Mouse (Mus musculus) megakaryocyte progenitor cell, adult 5-6 weeks (primary cell): ENCODE measurements at regions not wholly inside any gene's neighbourhood (a gene's known extent, or its start where the extent isn't known, plus 50 kb on each side); places are given as distances from the start of the nearest gene placed in this dataset.

Experiments used
- ATAC-seq: replicated peaks from 2 replicates; pipeline ENCODE4 v1.8.0; 2016; ENCODE audit warnings: mild to moderate bottlenecking, moderate TSS enrichment, inconsistent platforms; ENCODE audit not compliant: poor library complexity

DNA sequence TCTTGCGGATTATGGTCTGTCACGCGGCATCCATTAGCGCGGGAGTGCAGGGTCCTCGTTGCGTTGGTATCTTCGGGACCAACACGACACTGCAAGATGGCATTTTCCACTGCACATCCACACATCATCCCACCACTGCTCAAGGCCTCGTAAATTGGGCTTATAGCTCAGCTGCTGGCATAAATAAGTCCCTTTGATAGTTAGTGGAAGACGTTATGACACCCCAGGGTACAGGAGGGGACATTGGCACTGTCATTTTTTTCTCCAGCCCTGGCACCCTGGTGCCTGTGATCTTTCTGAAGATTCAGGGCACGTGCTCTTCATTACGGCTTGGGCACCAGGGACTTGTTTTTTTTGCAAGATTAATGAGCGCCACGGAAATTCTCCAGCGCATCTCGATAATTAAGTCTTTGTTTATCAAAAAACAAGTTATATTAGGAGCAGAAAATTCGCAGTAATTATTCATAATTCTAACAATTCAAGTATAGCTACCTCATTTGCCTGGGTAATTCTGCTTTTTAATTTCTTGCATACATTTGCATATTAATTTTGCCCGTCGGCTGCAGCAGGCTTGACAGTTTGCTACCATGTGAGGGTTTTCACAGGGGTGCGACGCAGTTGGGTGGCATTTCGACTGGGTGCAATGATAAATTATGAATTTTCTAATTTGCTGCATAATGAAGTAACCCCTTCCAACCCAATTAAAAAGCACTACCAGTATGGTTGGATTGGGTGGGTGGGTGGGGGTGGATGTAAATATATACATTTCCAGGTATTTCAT, 119.1 kb downstream of the Vrk1 start:
- ATAC-seq = no peak

DNA sequence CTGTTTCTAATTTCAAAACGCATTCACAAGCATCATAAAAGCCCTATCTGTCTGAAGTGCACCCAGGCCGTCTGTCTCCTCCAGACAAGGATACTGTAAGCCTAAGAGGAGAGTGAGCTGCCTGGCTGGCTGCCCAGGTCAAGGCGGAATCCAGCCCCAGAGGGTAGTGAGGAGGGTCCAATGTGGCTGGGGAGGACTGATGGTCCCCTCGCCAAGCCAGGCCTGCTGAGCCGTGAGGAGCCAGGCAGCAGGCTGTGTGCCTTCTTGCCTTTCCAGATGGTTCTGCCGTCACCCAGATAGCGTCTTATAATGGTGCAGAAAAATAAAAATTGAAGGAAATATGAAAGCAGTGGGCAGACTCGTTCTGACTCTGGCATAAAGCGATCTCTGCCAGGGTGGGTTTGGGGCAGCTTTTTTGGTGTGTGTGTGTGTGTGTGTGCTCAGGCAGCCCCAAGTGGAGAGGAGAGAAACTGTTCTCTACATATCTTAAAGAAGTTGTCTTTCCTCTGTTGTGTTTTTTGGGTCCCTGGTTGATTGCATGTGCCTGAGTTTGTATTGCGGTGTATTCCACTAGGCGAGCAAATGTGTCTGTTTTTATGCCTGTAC, 120.1 kb downstream of the Vrk1 start:
- no peak for ATAC-seq

DNA sequence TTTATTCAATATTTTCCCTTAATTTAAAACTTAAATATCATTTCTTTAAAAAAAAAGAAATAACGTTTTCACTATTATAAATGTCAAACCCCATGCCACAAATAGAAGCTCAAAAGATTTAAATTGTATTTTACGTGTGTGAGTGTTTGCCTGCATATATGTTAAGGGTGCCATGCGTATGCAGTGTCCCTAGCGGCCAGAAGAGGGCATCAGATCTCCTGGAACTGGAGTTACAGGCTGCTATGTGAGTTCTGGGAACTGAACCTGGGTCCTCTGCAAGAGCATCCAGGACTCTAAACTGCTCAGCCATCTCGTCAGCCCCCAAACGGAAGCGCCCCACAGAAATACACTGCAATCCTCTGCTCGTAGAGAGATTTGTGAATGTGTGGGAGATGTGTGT, 122.7 kb downstream of the Vrk1 start:
- ATAC-seq = no peak

DNA sequence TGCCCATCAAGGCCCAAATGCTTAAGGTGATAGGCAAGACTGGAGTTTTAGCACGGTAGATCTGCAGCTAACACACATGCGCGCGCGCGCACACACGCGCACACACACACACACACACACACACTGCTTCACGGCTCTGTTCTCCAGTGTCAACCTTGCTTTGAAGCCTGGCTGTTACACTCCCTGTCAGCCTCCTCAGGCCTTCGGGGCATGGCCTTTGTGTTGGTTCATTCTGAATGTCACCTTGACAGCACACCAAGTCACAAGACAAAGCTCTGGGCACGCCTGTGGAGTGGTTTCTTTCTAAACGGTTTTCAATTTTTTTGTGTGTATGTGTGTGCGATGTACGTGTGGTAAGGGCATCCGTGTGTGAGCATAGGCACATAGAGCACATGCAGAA, 128.4 kb downstream of the Vrk1 start:
- no peak for ATAC-seq

DNA sequence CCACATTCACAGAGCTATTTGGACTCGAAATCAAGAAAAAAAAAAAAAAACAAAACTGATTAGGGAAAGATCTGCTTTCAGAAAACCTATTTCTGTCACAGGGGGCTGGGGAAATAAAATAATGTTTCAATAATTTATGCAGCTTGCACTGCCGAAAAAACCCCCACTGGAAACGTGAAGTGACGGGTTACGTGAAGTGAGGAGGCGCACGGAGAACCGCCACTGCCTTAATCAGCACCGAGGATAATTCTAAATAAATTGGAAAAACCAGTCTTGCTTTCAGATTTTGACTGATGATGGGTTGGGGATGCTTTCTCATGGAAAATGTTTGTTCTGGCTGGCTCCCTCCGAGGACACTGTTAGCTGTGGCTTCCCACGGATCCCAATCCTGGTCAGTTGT, 129.5 kb downstream of the Vrk1 start:
- no peak for ATAC-seq

DNA sequence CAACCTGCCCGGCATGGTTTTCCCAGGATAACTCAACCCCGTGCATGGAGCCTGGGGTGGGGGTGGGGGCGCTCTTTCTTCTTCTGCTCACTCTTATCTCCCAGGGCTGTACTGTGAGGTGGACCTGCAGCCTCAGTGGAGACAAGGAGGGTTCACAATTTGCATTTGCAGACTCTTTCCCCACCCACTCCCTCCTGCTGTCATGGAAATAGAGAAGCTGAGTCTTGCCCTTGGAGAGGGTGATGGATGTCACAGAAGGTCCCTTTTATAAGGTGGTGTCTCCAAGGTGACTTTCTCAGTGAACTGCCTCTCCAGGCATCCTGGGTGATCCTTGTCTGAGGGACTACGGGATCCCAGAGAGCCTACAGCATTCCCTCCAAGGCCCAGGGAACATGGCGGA, 129.9 kb downstream of the Vrk1 start:
- no peak for ATAC-seq

DNA sequence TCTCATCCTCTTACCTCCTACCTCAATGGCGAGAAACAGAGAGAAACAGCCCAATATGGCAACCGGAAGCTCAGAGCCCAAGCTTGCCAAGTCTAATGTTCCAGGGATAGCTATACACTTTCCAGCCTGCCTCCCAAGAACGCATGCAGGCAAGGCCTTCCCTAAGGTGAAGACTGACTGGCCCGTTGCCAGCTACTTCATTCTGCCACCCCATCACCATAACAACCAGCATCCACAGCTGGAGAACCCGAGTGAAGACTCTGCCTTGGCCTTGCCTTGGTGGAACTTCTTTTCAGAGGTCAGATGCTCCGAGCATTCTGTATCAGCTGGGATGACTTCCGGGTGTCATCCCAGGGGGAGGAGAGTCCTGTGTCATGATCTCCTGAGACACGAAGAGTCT, 130.6 kb downstream of the Vrk1 start:
- no peak for ATAC-seq

DNA sequence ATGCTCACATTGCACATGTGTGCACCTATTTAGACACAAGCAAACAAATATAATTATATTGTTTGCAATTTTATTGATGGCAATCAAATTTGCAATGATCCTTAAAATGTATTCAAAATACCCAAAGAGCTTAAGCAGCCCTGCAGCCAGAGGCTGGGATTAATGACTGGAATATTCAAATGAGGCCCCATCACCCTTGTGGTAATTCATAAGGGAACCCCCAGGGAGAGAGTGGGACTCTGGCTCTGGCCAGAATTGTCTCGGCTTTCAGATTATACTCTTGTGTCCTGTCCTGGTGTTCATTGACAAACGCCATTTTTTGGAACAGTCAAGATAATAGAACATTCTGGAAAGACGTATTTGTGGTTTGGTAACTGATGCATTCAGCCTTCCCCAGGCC, 133.5 kb downstream of the Vrk1 start:
- ATAC-seq = no peak

DNA sequence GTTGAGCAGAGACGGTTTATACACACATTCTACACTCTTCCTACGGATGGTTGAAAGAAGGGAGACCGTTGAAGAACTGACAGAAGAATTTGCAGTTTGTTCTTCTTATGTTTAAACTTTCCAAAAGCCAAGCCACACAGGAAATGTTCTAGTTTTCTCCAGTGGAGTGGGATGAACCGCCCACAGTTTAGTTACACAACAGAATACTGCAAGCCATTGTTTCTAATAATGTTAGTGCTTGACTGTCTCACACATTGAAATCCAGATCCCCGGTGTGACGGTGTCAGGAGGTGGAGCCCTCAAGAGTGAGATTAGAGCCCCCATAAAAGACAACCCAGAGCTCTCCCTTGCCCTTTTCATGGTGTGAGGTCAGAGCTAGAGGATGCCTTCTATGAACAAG, 146.8 kb downstream of the Vrk1 start:
- no peak for ATAC-seq

DNA sequence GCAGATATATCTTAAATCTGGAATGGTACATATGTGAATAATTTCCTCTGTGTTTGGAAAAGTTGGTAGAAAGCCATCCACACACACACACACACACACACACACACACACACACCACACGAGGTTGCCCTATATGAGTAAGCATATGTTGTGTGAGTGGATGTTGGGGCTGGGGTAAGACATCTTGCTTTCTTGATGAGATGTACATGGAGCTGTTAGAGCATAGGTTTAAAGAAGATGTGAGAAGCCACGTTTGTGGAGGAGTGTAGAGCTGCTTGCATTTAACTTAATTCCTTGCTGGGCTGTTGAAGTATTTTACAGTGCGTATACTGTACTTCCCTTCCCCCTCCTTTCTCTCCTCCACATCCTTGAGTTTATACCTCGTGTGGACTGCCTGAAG, 147.8 kb downstream of the Vrk1 start:
- ATAC-seq = no peak

DNA sequence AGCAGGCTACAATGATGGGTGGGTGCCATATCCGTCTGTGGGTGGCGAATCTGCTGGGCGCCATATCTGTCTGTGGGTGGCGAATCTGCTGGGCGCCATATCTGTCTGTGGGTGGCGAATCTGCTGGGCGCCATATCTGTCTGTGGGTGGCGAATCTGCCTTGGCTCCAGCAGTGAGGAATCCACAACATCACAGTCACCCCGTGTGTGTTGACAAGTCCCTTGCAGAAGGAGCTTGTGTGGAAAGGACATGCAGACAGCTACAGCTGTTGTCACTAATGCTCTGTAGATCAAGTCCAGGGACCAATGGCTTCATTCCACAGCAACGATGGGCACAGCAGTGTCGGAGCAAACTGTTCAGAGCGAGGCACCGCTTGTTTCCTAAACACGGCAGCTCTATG, 148.6 kb downstream of the Vrk1 start:
- no peak for ATAC-seq

DNA sequence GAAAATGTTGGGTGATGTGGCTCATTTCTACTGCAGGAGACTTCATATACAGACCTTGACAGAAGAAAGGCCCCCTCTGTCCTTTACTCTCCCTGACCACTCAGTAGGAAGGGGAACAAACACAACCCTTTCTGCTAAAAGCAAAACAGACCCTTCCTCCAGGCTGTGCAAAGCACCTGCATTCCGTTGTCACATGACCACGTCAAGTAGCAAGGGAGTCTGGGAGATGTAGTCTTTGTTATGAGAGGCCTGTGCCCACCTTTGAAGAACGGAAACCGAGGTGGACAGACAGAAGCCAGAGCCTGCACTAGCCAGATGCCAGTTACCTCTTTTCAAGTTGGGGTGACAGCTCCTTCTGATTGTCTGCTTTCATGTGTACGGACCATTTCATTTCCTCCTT, 161.3 kb downstream of the Vrk1 start:
- ATAC-seq = no peak

DNA sequence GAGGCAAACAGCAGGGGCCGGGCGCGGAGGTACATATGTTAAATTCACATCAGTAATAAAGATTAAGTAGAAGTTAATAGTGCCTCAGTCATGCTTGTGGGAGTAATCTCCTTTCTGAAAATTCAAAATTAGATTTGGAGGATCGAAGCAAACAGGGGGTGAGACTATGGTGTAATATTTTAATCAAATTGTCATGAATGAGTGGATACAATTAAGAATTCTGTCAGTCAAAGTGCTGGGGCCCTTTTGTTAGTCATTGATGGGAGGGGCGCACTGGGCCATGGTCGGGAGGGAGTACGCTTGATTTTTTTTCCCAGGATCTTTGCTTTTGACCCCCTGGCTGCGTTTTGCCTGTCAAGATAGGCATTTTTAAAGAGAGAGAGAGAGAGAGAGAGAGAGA, 163.2 kb downstream of the Vrk1 start:
- ATAC-seq = no peak

DNA sequence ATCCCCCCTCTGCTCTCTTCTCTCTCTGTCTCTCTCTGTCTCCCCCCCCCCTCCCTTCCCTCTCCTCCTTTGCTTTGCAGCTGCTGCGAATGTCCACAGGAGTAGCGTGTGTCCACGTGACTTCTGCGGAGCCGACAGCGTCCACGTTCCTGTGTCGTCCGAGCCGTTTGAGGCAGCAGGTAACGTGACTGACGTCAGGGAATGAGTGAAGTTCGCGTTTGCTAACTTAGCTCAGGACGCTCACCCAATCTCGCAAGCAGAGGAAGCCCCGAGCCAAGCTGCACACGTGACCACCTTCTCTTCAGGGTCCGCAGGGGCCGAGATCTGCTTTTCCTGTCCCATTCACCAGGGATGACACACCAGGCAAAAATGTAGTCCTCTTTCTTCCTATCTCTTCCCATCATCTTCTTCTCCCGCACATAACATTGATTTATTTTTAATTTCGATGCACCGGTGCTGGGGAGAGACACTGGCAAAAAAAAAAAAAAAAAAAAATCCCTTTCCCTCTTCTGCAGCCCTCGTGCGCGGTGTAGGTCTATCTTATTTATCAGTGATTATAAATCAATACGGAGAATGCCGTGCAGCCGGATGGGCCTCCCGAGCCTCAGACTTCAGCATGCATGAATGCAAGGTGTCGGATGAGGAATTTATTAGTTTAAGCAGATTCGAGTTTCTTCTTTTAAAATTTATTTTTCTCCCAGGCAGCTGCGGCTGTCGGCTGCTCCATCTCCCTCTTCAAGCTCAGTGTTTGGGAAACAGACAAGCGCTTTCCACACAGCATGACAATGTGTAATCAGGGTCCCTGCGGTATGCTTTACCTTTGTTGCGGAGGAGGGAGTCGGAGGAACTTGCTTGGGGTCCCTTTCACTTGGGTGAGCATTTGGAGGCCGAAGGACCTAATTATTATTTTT, 164.3 kb downstream of the Vrk1 start:
- ATAC-seq = no peak

DNA sequence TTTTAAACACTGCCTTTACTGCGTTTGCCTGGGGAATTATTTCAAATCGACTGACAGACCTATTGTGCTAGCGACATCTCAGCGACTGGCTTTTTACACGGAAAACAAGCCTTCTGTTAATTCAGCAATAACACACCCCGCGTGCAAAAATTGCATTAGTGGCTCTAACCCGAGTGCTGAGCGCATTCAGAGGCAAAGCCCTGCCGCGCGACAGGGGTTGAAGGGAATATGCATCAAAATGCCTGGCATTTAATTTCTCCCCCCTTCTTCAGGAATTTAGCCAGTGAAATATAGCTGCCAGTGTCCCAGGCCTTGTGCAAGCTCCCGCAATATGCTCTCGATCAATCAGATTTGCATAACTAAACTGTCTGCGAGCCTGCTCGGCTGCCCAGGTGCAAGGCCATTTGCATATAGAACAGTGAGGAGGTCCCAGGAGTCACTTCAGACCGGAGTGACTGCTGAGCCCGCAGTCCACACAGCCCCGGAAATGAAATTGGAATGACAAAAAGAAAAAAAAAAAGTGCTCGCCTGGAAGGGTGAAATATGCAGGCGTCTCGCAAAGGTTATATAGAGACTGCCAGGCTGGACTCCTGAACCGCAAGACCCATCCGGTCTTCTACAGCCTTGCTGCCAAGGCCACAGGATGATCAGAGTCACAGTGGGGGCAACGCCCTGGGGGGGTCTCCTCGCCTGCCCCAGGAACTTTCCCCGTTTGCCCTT, 165.1 kb downstream of the Vrk1 start:
- ATAC-seq = no peak

DNA sequence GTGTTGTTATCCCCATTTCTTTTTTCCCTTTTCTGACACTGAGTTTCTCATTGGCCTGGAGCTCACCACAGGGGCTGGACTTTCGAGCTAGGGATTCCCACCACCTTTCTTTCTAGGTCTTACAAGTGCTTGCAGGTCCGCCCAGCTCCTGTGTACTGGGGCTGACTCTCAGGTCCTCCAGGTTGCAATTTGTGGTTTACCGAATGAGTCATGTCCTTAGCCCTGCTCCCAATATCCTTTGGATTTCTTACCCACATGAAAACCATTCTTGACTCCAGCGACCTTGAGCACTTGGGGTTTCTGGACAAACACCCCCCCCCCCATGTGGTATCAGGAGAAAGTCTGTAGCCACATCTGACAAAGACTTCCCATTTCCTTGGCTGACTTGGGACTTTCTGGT, 167.3 kb downstream of the Vrk1 start:
- no peak for ATAC-seq

DNA sequence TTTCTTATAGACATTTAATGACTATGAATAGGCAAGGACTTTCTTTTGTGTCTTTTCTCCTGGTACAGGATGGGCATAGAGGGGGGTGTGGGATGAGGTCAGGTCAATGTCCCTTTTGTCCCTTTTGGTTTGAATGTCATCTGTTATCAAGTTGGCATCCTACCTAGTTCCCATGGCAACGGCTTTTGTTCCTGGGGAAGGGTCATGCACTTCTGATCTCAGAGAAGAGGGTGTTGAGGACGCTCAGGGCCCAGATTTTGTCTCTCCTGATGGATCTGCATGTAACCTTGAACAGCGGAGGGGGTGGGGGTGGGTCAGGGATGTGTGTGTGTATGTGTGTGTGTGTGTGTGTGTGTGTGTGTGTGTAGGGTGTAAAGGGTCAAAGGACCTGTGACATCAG, 167.8 kb downstream of the Vrk1 start:
- ATAC-seq = no peak

DNA sequence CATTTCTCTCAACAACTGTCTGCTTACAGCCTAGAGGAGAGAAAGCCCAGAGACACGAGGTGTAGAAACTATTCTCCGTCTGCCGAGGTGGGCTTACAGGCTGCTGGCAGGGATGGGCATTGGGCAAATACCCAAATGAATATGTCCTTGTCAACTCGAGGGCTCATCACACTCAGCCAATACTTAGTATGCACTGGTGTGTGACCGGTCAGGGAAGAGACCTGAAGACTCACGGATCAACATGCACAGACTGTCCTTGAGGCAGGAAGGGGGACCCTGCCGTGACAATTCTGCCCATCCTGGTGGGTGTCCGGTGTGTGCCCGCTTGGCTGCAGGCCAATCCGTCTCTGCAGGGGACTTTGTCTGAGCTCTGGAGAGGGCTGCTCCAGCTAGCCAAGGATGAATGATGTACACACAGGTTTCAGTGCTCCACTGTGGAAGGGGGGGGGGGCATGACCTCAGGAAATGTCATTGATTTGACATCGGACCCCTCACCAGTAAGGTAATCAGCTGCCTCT, 168.7 kb downstream of the Vrk1 start:
- no peak for ATAC-seq

DNA sequence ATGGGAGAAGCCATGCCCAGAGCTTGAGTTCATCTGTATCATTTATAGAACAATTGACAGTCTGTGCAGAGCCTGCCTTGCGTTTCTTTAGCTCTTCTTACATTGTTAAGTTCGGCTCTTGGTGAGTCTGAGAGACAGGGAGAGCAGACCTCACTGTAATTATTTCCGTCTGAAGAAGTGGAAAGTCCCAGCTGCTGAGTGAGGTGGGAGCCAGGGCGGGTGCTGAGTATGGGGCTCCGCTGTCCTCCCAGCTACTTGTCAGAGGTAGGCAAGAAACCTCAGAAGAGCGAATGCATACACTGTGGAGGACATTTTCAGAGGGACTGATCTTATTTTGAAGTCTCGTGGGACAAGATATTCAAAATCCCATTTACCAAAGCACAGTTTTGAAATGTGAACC, 172.9 kb downstream of the Vrk1 start:
- ATAC-seq = no peak

DNA sequence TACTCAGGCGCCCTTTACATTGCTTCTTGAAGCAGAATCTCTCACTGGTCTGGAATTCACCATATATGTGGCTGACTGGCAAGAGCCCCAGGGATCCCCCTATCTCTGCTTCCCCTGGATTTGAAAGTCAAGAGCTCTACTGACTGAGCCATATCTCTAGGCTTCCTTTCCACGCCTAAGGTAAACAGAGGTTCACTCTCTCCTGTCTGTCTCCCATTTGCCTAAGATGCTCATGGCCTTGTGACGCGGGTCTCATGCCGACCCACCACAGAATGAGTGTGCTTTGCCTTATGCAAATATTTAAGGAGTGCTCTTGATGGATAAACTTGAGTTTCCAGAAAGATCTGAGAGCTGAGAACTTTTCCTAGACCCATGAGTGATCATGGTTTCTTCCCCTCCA, 173.9 kb downstream of the Vrk1 start:
- ATAC-seq = no peak

DNA sequence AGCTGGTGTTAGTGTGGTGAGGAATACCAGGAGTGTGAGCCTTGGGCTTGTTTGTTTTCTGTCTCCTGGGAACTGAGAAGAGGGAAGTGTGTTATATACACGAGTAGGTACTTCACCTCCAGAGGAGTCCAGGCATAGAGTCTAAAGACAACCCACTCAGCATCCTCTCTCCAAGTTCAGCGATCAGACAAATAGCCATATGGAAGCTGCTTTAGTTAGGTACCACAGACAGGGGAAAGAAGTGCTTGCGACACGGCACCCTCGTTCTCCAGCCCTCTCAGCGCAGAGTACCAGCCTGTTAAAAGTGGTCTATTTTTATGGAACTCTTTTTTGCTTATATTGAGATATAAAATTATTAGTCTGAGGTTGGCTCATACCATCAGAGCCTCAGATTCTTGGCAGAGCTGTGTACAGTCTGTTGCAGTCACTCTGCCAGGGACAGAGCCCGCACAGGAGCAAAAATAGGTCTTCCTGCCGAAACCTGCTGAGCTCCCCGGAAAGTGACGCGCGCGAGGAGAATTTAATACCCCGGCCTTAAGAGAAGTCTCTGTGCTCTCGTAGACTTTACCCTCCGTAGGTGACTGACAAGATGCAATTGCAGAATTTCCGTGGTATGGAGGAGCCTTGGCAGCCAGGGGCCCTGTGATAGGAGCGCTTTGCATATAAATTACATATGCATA, 175.5 kb downstream of the Vrk1 start:
- no peak for ATAC-seq
